Mouse (Mus musculus) neutrophil, adult 5-6 weeks (primary cell): ENCODE data around the gene Olfr714. TPM values are rescaled to one million over a fixed set of nuclear protein-coding genes. Genes with fewer than 3 reads are reported as not detected.
"Not testable (repeated sequence)": the region's sequence is repeated elsewhere in the genome, so short reads cannot be mapped to it uniquely, and the experiment has no call there.

Experiments used
- ATAC-seq: fragments of 151-379, 151-347 bp; 2 replicates; pipeline ENCODE4 v1.8.0; 2017; ENCODE audit warnings: mild to moderate bottlenecking, moderate TSS enrichment; ENCODE audit not compliant: insufficient number of reproducible peaks, poor library complexity, low FRiP score, severe bottlenecking; ENCODE audit errors: extremely low read depth
- total RNA-seq: library from RNA; stranded (forward); fragments of 200-1000 nt; gene quantifications from 2 replicates; pipeline ENCODE4 v1.2.3, GENCODE M21; 2017

Olfr714 gene
- total RNA-seq: 0.12 TPM in 1 of 2 replicates, not detected in the other

DNA sequence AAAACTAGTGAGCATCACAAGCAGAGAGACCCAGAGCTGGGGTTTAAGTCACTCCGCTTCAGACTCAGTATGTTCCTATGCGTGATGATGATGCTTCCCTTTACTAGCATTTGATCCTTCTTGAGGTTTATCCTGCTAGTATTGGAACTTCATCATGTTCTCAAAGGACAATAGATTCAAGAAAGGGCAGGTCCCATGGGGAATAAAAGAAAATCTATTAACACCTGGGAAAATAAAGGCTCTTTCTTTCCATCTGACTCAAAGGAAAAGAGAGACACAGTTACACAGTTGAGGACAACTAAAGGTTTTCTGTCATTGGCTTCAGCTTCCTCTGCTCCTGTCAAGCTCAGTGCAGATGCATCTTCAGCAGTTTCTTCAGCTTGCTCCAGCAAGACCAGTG lies at the start of gene Olfr714:
Olfr714 (plus strand) TSS at position 301 of the 400 bp plus-strand sequence.
- ATAC-seq: no peak

DNA sequence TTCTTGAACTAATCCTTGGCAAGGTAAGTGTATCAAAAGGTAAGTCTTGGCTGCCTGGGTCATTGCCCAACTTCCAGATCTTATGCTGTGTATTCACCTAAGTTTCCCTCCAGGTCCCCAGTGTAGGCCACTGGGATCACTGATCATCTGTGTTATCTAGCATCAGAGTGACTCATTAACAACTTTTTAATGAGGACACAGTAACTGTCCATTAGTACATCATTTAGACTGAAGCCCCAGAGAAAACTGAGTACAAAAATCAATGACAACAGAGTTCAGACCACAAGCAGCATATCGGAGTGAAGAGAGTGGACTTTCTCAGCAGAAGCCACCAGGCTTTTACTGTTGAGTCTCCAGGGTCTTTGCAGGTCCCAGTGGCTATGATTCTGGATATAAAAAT lies 39.9 kb upstream of the Olfr714 start, which contains the start of gene Olfr713:
Olfr713 (plus strand) TSS at position 301 of the 400 bp plus-strand sequence.
- ATAC-seq: no peak

DNA sequence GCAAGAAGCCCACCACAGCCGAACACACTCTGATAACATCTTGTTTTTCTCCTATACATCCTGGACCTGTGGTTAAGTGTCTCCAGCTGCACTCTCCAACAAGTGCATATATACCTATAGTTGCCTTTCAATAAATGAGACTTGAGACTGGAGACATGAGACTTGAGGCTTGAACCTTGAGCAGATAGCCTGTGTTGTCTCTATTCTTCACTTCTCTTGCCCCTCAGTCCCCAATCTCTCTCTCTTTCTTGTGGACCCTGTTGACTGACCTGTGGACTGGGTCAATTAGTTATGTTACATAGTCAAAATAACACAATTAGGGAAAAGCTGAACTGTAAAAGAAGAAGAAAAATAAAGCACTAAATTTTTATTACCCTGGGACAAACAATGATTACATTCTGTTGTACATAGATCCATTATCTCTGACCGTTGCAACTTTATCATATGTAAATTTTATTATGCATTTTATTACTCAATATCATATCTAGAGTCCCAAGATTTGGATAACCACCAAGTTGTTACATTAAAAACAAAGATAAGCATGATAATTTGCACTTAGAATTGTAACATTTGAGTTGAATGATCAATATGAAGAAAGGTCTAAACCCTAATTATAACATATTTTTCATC lies 30.7 kb upstream of the Olfr714 start:
- no peak for ATAC-seq

DNA sequence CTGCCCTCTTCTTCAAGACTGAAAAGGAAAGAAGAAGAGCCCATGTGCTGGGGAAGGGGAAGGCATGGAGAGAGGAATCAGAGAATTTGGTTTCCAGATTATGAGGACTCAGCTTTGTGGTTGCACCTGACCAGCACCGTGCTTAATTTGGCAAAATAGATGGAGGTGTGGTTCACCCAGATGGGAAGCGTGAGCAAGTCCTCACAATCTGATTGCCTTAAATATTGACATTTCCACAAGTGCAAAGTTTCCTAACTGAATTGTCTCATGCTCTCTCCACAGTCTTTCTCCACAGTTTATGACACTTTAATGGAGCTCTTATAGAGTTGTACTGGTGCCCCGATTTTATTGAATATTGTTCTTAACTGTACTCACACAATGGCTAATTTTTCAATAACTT lies 27.6 kb upstream of the Olfr714 start:
- ATAC-seq: no peak

DNA sequence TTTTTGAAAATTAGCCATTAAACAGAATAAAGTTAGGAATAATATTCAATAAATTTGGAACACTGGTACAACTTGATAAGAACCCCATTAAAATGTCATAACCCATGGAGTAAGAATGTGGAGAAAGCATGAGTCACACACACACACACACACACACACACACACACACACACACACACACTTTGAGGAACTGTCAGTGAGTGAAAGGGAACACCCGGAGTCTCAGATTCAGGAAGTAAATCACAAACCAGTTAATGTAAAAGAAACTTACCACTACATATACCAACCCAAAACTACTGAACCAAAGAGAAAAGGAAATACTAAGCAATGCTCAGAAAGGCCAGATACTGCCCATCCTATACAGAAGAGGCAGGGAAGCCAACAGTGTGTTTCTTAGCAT lies 26.4 kb upstream of the Olfr714 start:
- no peak for ATAC-seq

DNA sequence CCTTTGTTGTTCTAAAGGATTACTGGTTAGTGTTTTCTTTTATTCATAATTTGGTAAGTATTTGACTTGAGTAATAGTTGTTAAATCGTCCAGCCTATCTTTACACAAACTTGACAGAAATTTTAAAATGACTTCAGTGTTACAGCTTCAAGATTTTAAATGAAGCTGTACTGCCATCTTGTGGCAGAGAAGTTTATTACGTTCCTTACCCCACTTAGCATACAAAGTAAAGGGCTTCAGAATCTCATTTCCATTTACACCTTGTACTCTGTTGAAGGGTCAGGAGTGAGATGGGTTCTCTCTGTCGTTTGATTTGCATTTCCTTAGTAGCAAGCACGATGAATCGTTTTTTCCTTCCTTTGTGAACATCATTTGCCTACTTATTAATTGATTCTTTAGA lies 24.9 kb upstream of the Olfr714 start:
- peak; percentile 64; the same call in 1 of the 2 replicates for ATAC-seq

DNA sequence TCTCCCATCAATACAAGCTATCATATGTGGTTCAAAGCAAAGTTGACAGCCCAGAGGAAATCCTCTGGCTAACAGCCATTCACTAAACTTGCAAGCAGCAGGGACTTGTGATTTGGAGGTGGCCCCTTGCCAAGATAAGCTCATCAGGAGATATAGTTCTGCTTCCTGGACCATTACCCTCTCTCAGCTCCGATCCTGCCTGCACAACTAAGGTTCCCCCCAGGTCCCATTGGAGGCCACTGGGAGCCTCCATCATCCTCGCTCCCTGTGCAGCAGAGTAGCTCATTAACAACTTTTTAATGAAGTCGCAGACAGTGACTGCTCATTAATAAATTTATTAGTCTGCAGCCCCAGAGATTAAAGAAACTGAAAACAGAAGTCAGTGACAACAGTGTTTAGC lies 23.2 kb upstream of the Olfr714 start:
- no peak for ATAC-seq

DNA sequence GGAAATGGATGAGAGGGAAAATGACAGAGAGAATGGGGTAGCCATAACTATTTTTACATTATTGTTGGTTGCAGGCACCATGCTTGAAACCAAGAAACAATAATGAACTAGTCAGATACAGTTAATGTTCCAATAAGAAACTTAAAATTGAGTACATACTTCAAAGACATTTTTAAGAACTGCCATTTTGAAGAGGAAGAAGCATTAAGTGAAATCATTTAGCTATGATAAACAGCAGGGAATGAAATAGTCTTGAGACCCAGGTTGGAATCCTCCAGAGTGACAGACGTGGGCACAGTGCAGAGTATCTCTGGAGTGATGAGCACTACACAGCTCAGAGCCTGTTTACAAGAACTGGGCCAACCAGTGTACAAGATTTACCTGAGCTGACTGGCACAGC lies 22.1 kb downstream of the Olfr714 start, which contains the start of gene Olfr17:
Olfr17 (plus strand) TSS at position 301 of the 400 bp plus-strand sequence.
- no peak for ATAC-seq

DNA sequence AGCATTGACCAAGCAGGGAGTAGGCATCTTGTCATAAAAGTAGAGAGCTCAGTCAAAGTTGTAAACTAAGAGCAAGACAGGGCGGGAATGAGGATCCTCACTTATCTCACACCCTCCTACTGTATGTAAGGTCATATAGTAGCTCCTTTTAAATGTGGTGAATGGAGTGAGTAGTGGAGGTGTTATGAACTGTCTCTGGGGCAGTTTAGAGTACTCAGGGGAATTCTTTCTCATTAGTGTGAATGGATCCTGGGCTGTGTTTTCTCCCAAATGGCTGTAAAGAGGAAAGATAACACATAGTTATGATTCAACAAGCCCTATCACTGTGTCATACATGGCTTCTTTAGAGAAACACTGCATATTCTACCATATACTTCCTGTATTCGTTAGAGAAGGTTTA lies 39.5 kb downstream of the Olfr714 start, which contains the start of gene Olfr715b:
Olfr715b (minus strand) TSS at position 101 of the 400 bp plus-strand sequence.
- ATAC-seq: not testable (repeated sequence)

Other genes with a start within 250 kb of the Olfr714 start
- not detected in 2 replicates for gene Olfr702, start 237.1 kb upstream of the Olfr714 start, total RNA-seq
- gene Olfr703, start 227.6 kb upstream of the Olfr714 start, total RNA-seq: not detected in 2 replicates
- not detected in 2 replicates for gene Olfr704, start 207.8 kb upstream of the Olfr714 start, total RNA-seq
- not detected in 2 replicates for gene Olfr705, start 194.1 kb upstream of the Olfr714 start, total RNA-seq
- not detected in 2 replicates for gene Olfr706, start 182.8 kb upstream of the Olfr714 start, total RNA-seq
- gene Olfr707, start 169.7 kb upstream of the Olfr714 start, total RNA-seq: not detected in 2 replicates
- gene Olfr1532-ps1, start 163.0 kb upstream of the Olfr714 start, total RNA-seq: not detected in 2 replicates
- gene Olfr709-ps1, start 138.8 kb upstream of the Olfr714 start, total RNA-seq: not detected in 2 replicates
- not detected in 2 replicates for gene Olfr710, start 122.7 kb upstream of the Olfr714 start, total RNA-seq
- gene Olfr6, start 107.0 kb upstream of the Olfr714 start, total RNA-seq: under 0.01 and 0.12 TPM in 2 replicates
- 0.23 TPM in 1 of 2 replicates, not detected in the other for gene Olfr711, start 95.5 kb upstream of the Olfr714 start, total RNA-seq
- not detected in 2 replicates for gene Olfr2, start 64.9 kb upstream of the Olfr714 start, total RNA-seq
- gene Olfr713, start 39.8 kb upstream of the Olfr714 start, total RNA-seq: 0.23 TPM in 1 of 2 replicates, not detected in the other
- not detected in 2 replicates for gene Olfr17, start 22.2 kb downstream of the Olfr714 start, total RNA-seq
- gene Olfr715b, start 39.4 kb downstream of the Olfr714 start, total RNA-seq: not detected in 2 replicates
- not detected in 2 replicates for gene Olfr715, start 60.1 kb downstream of the Olfr714 start, total RNA-seq
- 0.74 TPM in 1 of 2 replicates, not detected in the other for gene Olfr716, start 67.3 kb downstream of the Olfr714 start, total RNA-seq
- not detected in 2 replicates for gene Nlrp14, start 96.0 kb downstream of the Olfr714 start, total RNA-seq
- not detected in 2 replicates for gene Rbmxl2, start 138.5 kb downstream of the Olfr714 start, total RNA-seq